Mouse (Mus musculus) embryonic facial prominence, embryonic 11.5 days (tissue): ENCODE results near the gene C77080. TPM values are rescaled to one million over a fixed set of nuclear protein-coding genes. Genes with fewer than 3 reads are reported as not detected.
"Not testable (repeated sequence)": the region's sequence is repeated elsewhere in the genome, so short reads cannot be mapped to it uniquely, and the experiment has no call there.

Source experiments
- ATAC-seq: fragments of 200-750 bp; cut with Nextera tagmentation; replicated peaks from 2 replicates; pipeline ENCODE4 v1.8.0; 2017; ENCODE audit warnings: low read depth; ENCODE audit not compliant: insufficient number of reproducible peaks, low FRiP score, low TSS enrichment
- DNase-seq: peaks from one replicate; pipeline ENCODE4 v3.0.0-alpha.2; 2015; ENCODE audit warnings: low spot score
- H3K27ac ChIP-seq: fragments of 300-500 bp; sonication (generic); replicated peaks from 2 replicates; pipeline ENCODE4 v1.5.1; 2014; ENCODE audit warnings: mild to moderate bottlenecking, low read depth, low read length, control low read depth
- H3K27me3 ChIP-seq: fragments of 300-500 bp; sonication (generic); 2 replicates; pipeline ENCODE4 v1.6.1; 2014; ENCODE audit warnings: mild to moderate bottlenecking, low read length, moderate library complexity, mixed read lengths; ENCODE audit not compliant: control insufficient read depth, insufficient read depth
- H3K36me3 ChIP-seq: fragments of 300-500 bp; sonication (generic); replicated peaks from 2 replicates; pipeline ENCODE4 v1.6.1; 2014; ENCODE audit warnings: low read depth, mild to moderate bottlenecking, low read length, moderate library complexity, mixed read lengths; ENCODE audit not compliant: control insufficient read depth, insufficient read depth
- H3K4me1 ChIP-seq: fragments of 300-500 bp; sonication (generic); 2 replicates; pipeline ENCODE4 v1.6.1; 2014; ENCODE audit warnings: low read length, mixed read lengths; ENCODE audit not compliant: control insufficient read depth, insufficient read depth
- H3K4me2 ChIP-seq: fragments of 300-500 bp; sonication (generic); 2 replicates; pipeline ENCODE4 v1.6.1; 2014; ENCODE audit warnings: low read depth, mild to moderate bottlenecking, control low read depth, low read length, moderate library complexity
- H3K4me3 ChIP-seq: fragments of 300-500 bp; sonication (generic); 2 replicates; pipeline ENCODE4 v1.5.1; 2014; ENCODE audit warnings: low read depth, low read length, control low read depth
- H3K9ac ChIP-seq: fragments of 300-500 bp; sonication (generic); replicated peaks from 2 replicates; pipeline ENCODE4 v1.6.1; 2014; ENCODE audit warnings: mild to moderate bottlenecking, control low read depth, low read length
- H3K9me3 ChIP-seq: fragments of 300-500 bp; sonication (generic); replicated peaks from 2 replicates; pipeline ENCODE4 v1.6.1; 2016; ENCODE audit warnings: mild to moderate bottlenecking, low read length, inconsistent platforms, mixed read lengths; ENCODE audit not compliant: control insufficient read depth
- whole genome bisulfite sequencing: fragments of 180-500 bp; shearing (Covaris S2); extraction: QIAGEN DNeasy Blood & Tissue Kit; methylation state at CpG from one replicate; pipeline ENCODE4 v1.1.7; 2014; 5-methylcytosine and 5-hydroxymethylcytosine counted together
- polyA plus RNA-seq: library from polyadenylated mRNA; unstranded; fragments of >200 nt; fragmentation: Nextera tagmentation; extraction: Ambion mirVana; gene quantifications from 2 replicates; pipeline ENCODE4 v1.2.1, GENCODE M21; 2014

C77080 gene
- polyA plus RNA-seq, 1 experiment from 2014 or later = 2.5 TPM

GRCm38 (mm10) chr4:129219198-129219597 is 42.0 kb downstream of the C77080 start:
- 80% methylated on average over 10 of the region's 10 CpGs for WGBS
- no peaks in the 10 kb centered on the region for H3K9me3 ChIP-seq
- peaks cover 2% of the 10 kb centered on the region; the same call in 1 of the 2 replicates for H3K27me3 ChIP-seq
- H3K4me2 ChIP-seq = no peak overlapping the region
- no peaks in the 10 kb centered on the region; the same call in none of the 2 replicates for H3K36me3 ChIP-seq
- no peak overlapping the region for H3K27ac ChIP-seq
- H3K4me3 ChIP-seq = no peak overlapping the region
- H3K9ac ChIP-seq = no peak overlapping the region
- H3K4me1 ChIP-seq = peaks cover 10% of the 10 kb centered on the region
- DNase-seq = no peak
- ATAC-seq = no peak

DNA sequence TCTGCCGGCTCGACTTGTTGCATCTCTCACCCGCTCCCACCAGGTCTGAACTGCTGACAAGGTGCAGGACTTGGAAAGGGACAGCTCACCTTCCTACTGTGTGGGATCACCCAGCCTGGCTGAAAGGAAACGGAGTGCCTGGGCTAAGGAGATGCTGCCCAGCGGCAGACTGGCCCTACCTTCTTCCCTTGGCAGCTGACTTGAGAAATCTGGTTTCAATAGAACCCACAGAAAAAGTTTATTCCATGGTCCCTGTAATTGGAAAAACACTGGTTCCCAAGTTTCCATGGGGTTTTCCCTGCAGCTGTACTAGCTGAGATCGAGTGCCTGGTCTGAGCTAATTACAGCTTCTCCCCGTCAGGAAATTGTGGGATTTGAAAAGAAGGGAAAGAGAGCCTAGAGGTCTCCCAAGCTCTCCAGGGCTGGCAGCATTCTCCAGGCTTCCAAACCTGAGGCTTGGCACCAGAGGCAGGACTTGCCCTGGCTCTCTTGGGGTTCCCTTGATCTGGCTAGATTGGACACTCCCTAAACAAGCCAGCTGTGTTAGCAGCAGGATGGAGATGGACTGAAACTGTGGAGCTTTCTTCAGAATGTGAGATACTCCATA is 42.5 kb downstream of the C77080 start:
- peak; percentile 47 for DNase-seq
- H3K4me1 ChIP-seq = peaks cover 8% of the 10 kb centered on the region
- H3K27me3 ChIP-seq = no peaks in the 10 kb centered on the region
- ATAC-seq = no peak
- no peak overlapping the region for H3K9ac ChIP-seq
- H3K36me3 ChIP-seq = no peaks in the 10 kb centered on the region; the same call in none of the 2 replicates
- 68% methylated on average over 7 of the region's 7 CpGs for WGBS
- H3K4me2 ChIP-seq = no peak overlapping the region
- no peak overlapping the region for H3K27ac ChIP-seq
- H3K4me3 ChIP-seq = no peak overlapping the region
- no peaks in the 10 kb centered on the region for H3K9me3 ChIP-seq

DNA sequence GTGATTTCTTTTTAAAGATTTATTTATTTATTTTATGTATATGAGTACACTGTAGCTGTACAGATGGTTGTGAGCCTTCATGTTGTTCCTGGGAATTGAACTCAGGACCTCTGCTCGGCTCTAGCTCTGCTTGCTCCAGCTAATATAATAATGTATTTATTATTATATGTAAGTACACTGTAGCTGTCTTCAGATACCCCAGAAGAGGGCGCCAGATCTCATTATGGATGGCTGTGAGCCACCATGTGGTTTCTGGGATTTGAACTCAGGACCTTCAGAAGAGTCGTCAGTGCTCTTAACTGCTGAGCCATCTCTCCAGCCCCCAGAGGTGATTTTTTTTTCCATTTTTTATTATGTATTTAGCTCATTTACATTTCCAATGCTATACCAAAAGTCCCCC is 48.7 kb downstream of the C77080 start:
- H3K27ac ChIP-seq, H3K27me3 ChIP-seq, H3K4me3 ChIP-seq, ATAC-seq, H3K36me3 ChIP-seq, H3K4me1 ChIP-seq, H3K9ac ChIP-seq, H3K4me2 ChIP-seq, DNase-seq, H3K9me3 ChIP-seq: not testable (repeated sequence)
- 76% methylated on average over 3 of the region's 3 CpGs for WGBS

GRCm38 (mm10) chr4:129211461-129211860 is 49.7 kb downstream of the C77080 start:
- Histone ChIP-seq H3K27ac (no peak overlapping the region), H3K9me3 (no peaks in the 10 kb centered on the region), H3K4me1 (no peaks in the 10 kb centered on the region), H3K27me3 (no peaks in the 10 kb centered on the region), H3K4me2 (no peak overlapping the region), H3K4me3 (no peak overlapping the region), H3K9ac (no peak overlapping the region), H3K36me3 (peaks cover 13% of the 10 kb centered on the region)
- no peak for ATAC-seq
- DNase-seq = no peak
- WGBS = 91% methylated on average over 4 of the region's 4 CpGs

- Histone ChIP-seq H3K27me3 (no peaks in the 10 kb centered on the region), H3K27ac (no peak overlapping the region), H3K9me3 (no peaks in the 10 kb centered on the region), H3K36me3 (peaks cover 13% of the 10 kb centered on the region), H3K4me2 (no peak overlapping the region), H3K4me3 (no peak overlapping the region), H3K9ac (no peak overlapping the region), H3K4me1 (no peaks in the 10 kb centered on the region)
- DNase-seq = peak; percentile 59
- 65% methylated on average over 7 of the region's 7 CpGs for WGBS
- no peak for ATAC-seq
Measured at GRCm38 (mm10) chr4:129209504-129209903, 51.7 kb downstream of the C77080 start.

- no peak overlapping the region for H3K27ac ChIP-seq
- ATAC-seq (no peak), DNase-seq (no peak)
- H3K27me3 ChIP-seq = no peaks in the 10 kb centered on the region
- peaks cover 13% of the 10 kb centered on the region for H3K36me3 ChIP-seq
- no peak overlapping the region for H3K9ac ChIP-seq
- H3K4me1 ChIP-seq = no peaks in the 10 kb centered on the region
- H3K4me3 ChIP-seq = no peak overlapping the region
- 91% methylated on average over 8 of the region's 8 CpGs for WGBS
- no peak overlapping the region for H3K4me2 ChIP-seq
- no peaks in the 10 kb centered on the region for H3K9me3 ChIP-seq
Measured at GRCm38 (mm10) chr4:129206792-129207191, 54.4 kb downstream of the C77080 start.

DNA sequence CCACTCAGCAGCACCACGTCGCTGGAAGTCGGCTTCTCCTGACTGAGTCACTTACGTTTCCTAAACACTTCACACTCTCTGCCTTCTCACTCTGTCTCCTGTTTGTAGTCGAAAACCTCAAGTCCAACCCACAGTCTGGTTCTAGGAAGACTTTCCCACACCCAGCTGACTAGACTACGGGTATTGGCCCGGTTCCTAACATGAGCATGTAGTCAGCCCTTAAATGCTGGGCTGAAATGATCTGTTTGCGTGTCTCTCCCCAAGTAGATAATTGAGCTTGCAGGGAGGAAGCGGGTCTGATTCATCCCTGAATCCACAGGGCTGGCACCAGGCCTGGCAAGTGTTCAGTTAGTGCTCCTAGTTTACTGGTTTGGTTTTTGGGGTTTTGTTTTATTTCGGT is 56.5 kb downstream of the C77080 start:
- WGBS = 93% methylated on average over 10 of the region's 10 CpGs
- ATAC-seq = no peak

DNA sequence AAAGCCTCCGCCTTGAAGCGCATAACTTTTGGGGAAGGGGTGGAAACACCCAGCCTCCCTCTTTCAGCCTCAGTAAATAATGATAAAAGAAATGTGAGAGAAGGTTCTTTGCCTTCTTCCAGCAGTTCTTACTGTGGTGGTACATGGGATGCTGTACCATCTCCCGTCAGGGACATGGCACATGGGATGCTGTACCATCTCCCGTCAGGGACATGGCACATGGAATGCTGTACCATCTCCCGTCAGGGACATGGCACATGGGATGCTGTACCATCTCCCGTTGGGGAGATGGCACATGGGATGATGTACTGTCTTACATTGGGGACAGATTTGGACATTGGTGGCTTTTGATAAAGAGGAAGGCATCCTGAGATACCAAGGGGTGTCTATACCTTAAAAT is 63.7 kb downstream of the C77080 start:
- WGBS = 94% methylated on average over 6 of the region's 6 CpGs
- no peaks in the 10 kb centered on the region for H3K27me3 ChIP-seq
- H3K36me3 ChIP-seq = peaks cover 7% of the 10 kb centered on the region; the same call in 1 of the 2 replicates
- H3K4me3 ChIP-seq = no peak overlapping the region
- no peaks in the 10 kb centered on the region for H3K4me1 ChIP-seq
- H3K27ac ChIP-seq = no peak overlapping the region
- no peaks in the 10 kb centered on the region for H3K9me3 ChIP-seq
- no peak overlapping the region for H3K9ac ChIP-seq
- ATAC-seq (no peak), DNase-seq (no peak)
- no peak overlapping the region for H3K4me2 ChIP-seq

More for the DNA sequence above, 56.5 kb downstream of the C77080 start:
- Histone ChIP-seq H3K4me3 (no peak overlapping the region), H3K9ac (no peak overlapping the region), H3K4me1 (no peaks in the 10 kb centered on the region), H3K36me3 (peaks cover 10% of the 10 kb centered on the region), H3K27me3 (no peaks in the 10 kb centered on the region), H3K4me2 (no peak overlapping the region), H3K27ac (no peak overlapping the region), H3K9me3 (no peaks in the 10 kb centered on the region)
- no peak for DNase-seq
